In the genomic region with DNA sequence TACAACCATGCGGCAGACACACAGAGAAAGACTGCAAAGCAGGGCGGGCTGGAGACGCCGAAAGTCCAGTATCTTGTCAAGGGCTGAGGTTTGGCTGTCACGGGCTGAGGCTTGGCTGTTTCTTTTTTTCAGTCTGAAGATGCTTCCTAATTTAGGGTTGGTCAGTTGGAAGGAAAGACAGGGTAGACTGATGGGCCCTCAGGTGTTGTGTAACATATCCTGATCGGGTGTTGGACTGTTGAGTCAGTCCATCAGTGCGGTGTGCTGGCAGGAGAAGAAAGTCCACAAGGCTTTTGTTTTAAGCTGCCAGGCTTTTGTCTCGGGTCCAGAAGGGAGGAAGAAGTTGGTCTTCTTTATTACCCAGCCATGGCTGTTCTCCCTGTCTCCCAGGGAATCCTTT, we compare ENCODE assay signal across 24 mouse cellular contexts. TPM values are rescaled to one million over a fixed set of nuclear protein-coding genes. Genes with fewer than 3 reads are reported as not detected.
"Had no signal": no experiment of that assay in that cellular context is flagged by ENCODE, and none has a peak within 500 bp of the region (broad histone marks: within the 10 kb centered on the region; RNA-seq: fewer than 3 reads in every experiment).

No protein-coding gene starts in this region.

- H3K27ac ChIP-seq: liver, embryonic 13.5 days; lung, embryonic 15.5 days; macrophage; midbrain, embryonic 13.5 days; midbrain, embryonic 15.5 days; neural tube, embryonic 13.5 days; neural tube, embryonic 15.5 days; stomach, embryonic 15.5 days had no signal

- ATAC-seq: lung, postnatal 0 days; midbrain, embryonic 13.5 days; midbrain, embryonic 15.5 days had no signal

- H3K9me3 ChIP-seq: liver, embryonic 13.5 days; lung, embryonic 15.5 days; megakaryocyte, embryonic 14.5 days; midbrain, embryonic 13.5 days; midbrain, embryonic 15.5 days; neural tube, embryonic 13.5 days; neural tube, embryonic 15.5 days; stomach, embryonic 15.5 days had no signal

- H3K9ac ChIP-seq: liver, embryonic 13.5 days; lung, embryonic 15.5 days; midbrain, embryonic 13.5 days; midbrain, embryonic 15.5 days; neural tube, embryonic 13.5 days; neural tube, embryonic 15.5 days; stomach, embryonic 15.5 days had no signal

- H3K27me3 ChIP-seq: lung, embryonic 15.5 days; midbrain, embryonic 13.5 days; midbrain, embryonic 15.5 days; neural tube, embryonic 13.5 days; neural tube, embryonic 15.5 days; stomach, embryonic 15.5 days had no signal

- H3K4me1 ChIP-seq: liver, embryonic 13.5 days; lung, embryonic 15.5 days; midbrain, embryonic 13.5 days; midbrain, embryonic 15.5 days; neural tube, embryonic 13.5 days; neural tube, embryonic 15.5 days; stomach, embryonic 15.5 days had no signal

- H3K4me3 ChIP-seq: liver, embryonic 13.5 days; lung, embryonic 15.5 days; midbrain, embryonic 13.5 days; midbrain, embryonic 15.5 days; neural tube, embryonic 13.5 days; neural tube, embryonic 15.5 days; stomach, embryonic 15.5 days had no signal

- H3K36me3 ChIP-seq: liver, embryonic 13.5 days; lung, embryonic 15.5 days; midbrain, embryonic 15.5 days; neural tube, embryonic 13.5 days; neural tube, embryonic 15.5 days; stomach, embryonic 15.5 days had no signal

- DNase-seq: liver, embryonic 13.5 days; lung, adult 2 months; lung, postnatal 14 days; lung, postnatal 36 days; retina, postnatal 1 day; right cerebral cortex, adult 18-20 months; right cerebral cortex, postnatal 25 days; right cerebral cortex, postnatal 4 days; spleen, adult 18-20 months; thymus, adult 18-20 months; thymus, postnatal 14 days; thymus, postnatal 36 days had no signal

- H3K4me2 ChIP-seq: liver, embryonic 13.5 days; lung, embryonic 15.5 days; midbrain, embryonic 11.5 days; midbrain, embryonic 13.5 days; midbrain, embryonic 15.5 days; neural tube, embryonic 13.5 days; neural tube, embryonic 15.5 days; stomach, embryonic 15.5 days had no signal

RNA-seq across cellular contexts. Expression of gene Cldn15, which starts 7.3 kb away (rescaled TPM):
- polyA plus RNA-seq: macrophage; neural tube, embryonic 11.5 days had no signal

RNA-seq across cellular contexts. Expression of gene Vgf, which starts 52.5 kb away (rescaled TPM):
- total RNA-seq: monocyte, adult 5-6 weeks had no signal
- polyA plus RNA-seq: liver, embryonic 13.5 days; lung, adult 2 months; macrophage had no signal
